Mouse (Mus musculus) A20 (cell line): ENCODE results near the gene Ltbp1.
"Not testable (repeated sequence)": the region's sequence is repeated elsewhere in the genome, so short reads cannot be mapped to it uniquely, and the experiment has no call there.

Experiments
- DNase-seq: peaks from one replicate; pipeline ENCODE4 v3.0.0-alpha.2; 2011; ENCODE audit warnings: low read depth, low spot score

Ltbp1 gene

DNA sequence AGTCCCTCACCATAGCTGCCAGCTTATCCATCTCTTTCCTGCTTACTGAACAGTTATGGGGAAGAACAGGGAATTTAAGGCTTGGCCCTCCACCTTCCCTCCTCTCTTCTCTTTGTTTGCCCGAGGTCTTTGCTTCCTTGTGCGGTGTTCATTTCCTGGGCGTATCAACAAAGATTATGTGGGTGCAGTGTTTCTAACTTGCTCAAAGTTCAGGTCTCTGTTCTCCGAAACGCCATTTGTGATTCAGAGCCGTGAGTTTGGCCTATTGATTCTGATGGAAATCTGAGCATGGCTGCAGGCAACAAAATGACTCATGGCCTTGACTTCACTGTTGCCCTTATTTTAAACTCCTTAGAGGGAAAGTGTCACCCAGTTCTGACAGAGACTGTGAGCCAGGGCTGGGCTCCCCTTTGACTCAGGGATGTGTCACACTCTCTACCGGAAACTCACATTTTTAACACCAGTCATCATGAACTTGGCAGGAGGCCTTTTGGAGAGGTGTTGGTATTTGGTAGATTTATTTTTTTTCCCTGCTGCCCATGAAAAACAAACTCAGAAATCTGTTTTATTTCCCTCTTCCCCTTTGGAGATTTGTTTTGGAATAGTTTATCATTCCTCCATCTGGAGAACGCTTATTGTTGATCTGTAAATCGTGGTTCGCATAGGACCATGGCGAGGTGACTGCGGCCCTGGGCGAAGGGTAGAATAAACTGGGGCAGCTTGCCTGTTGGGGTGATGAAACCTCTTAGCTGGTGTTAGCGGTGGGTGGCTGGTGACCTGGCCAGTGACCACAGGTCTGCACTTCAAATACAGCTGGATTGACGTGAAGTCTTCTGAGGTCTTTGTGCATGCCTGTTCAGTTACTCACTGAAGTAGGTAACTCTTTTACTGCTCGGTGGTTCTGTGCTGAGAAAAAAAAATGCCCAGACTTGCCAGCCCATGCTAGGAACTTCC lies 105.2 kb downstream of the Ltbp1 start:
- DNase-seq, result no peak

DNA sequence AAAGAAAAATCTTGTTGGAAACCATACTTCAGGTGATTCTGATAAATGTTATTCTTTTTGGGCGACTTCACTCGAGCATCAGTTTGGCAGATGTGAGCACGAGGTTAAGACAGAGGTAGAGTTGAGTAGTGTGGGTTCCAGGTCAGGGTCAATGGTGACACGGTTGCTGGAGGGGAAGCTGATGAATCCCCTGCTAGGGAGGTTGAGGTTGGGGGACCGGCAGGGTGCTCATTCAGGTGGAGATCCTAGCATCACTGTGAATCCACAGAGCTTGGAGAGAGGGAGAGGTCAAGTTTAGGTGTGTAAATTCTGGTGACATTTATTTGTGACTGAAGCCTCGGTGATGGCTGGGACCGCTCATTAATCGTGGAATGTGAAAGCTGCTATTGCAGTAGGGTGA lies 110.2 kb downstream of the Ltbp1 start:
- DNase-seq, result no peak

DNA sequence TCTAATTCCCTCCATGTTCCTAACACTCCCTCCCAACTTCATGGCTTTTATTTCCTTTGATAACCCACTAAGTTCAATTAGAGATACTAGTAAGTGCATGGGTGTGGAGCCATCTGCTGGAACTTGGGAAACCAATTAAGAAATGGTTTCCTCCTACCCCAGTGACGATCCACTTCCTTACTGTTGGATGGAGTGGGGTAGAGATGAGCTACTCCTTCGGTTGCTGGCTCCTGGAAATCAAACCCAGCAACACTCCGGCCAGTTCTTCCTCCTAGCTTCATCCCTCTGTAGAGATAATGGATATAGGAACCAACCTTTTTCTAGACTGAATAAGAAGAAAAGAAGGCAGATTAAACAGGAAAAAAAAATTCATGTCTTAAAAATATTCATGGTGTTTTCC lies 113.5 kb downstream of the Ltbp1 start:
- no peak for DNase-seq

DNA sequence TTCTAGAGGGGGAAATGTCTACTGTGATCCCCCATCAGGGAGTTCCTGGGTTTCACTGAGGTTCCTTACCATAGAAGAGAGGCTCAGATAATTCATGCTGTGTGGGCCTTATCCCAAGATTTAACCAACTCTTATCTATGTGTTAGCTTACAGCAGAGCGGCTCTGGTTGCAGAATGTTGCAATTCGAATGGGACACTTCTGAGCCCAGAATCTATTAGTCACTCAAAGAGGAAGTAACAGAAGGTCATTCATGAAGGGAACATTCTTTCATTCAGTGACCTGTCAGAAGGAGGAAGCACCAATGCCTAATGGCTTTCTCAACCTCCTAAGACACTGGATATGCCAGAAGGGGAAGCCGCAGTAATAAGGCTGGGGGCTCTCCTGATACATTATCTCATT lies 114.1 kb downstream of the Ltbp1 start:
- DNase-seq, result peak; percentile 32

DNA sequence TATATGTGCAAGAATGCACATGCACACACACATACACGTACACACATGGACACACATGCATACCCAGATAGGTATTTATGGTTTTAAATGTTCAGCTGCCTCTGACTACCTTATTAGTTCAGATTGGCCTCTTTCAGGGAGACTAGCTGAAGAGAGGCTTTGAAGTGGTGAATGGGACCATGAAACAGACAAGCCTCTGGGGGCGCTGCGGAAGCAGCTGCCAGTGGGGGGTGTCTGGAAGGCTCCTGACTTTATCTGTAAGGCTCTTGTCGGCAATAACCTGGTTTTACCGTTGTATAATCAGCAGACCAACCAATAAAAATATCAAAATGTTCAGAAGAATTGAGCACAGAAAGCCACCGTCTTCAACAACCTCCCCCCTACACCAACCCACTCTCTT lies 114.7 kb downstream of the Ltbp1 start:
- DNase-seq, result no peak

DNA sequence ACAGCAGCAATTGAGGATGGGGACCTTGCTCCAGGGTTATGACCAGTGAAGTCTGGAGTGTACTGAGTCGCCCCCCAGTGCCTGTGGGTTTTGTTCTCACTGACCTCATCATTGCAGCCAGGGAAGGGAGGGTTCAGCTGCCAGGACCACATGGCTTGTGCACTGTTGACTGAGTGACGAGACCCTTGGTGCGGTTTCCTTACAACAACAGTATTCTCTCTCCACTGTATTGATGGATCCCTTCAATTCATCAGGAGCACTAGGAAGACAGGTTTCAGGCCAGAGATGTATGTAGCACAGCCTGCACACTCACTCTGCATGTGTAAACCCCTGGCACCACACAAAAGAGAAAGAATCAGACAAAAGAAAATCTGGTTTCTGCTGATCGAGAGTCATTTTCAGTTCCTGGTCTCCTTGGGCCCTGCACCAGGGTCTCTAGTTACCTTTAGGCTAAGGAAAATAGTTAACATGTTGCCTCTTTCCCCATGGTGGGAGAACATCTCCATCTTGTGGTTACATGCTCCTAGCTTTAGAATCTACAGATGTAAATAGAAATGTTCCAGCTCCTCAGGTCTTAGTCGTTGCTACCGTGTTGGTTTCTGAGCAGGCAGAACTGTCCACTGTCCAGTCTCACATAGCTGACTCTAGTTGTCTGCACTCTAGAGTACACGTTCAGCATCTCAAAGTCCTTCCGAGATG lies 117.4 kb downstream of the Ltbp1 start:
- peak; percentile 35 for DNase-seq

DNA sequence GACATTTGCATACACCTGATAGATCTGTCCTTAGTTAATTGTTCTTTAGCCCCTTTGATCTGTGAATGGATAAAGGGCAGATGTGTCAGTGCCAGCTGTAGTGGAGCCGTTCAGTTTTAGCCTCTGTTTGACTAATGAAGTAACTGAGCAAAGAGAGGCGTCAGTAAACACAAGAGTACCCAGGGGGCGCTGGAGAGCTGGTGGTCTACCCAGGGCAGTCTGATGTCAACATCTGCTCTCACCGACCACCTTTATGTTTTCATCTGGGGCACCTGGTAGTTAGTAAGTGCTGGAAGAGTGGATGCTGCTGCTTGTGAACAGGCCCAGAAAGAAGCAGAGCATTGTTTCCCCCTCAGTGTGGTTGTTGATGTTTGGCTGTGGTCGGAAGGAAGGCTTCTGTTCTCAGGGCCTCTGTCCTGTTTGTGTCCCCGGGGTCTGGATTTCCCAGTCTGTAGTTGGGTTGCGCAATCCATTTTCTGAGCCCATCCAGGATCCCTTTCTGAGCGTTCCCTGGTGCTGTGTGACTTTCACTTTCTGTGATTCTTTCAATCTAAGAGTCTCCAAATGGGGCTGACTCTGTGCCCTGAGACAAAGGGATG lies 123.1 kb downstream of the Ltbp1 start:
- DNase-seq, result peak; percentile 57

DNA sequence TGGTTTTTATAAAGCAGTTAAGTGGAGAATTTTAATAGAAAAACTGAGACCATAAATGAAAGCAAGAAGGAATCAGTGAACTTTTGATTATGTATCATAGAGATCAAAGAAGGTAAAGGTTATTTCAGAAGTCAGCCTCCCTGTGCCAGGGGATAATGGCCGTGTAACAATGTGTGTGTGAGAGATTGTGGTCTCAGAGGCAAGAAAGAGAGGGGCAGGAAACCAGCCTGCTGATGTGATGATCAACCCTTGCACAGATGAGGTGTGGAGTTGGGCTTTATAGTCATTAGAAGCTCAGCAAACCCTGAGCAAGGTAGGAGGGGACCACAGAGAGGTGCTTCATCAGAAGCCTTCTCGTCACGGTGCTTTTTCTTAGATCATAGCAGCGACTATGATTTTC lies 128.6 kb downstream of the Ltbp1 start:
- DNase-seq, result no peak

DNA sequence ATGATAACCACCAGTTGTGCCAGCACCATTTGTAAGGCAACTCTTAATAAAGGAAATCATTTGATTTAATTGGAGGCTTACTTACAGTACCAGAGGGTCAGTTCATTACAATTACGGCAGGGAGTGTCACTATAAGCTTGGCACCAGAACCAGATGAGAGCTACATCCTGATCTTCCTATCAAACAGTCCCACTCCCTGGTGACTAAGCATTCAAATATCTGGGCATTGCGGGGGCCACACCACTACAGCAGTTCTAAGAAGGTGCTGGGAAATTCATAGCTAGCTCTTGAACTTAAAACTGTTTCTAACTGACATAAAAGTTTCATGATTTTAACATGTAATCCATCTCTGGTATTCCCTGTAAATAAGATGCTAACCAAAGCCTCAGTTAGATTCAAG lies 134.4 kb downstream of the Ltbp1 start:
- DNase-seq, result no peak

DNA sequence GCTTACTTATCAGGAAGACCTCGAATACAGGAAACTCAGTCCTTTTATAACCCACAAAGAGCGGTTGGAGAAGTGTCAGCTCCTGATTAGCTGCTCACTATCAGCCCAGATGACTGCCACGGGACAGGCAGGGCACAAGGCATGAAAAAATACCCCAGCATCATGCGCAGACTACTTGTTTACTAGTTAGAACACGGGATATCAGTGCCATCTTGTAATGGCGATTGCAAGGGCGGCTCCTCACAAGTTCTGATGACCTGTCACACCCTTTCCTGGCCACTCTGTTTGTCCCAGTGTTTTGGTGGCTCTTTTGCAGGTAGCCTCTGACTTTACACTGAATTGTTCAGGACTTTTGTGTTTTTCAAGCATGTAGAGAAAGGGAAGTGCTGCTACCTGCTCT lies 137.5 kb downstream of the Ltbp1 start:
- not testable (repeated sequence) for DNase-seq

DNA sequence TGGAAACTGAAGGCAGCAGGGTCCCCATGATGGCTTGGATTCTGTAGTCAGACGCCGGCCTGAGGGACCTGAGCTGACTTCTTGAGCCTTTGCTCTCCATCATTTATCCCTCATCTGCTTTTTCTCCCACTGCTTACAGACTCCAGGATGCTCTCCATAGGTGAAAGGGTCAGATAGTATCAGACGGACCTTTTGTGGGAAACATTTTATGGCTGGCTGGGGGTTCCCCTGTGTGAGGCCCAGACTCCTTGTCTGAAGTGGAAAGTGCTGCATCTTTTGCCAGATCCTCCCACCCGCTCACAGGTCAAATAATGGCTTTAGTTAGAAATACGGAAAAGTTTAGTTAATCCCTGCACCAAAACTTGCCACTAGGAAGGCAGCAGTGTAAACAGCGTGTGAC lies 138.6 kb downstream of the Ltbp1 start:
- DNase-seq, result no peak

DNA sequence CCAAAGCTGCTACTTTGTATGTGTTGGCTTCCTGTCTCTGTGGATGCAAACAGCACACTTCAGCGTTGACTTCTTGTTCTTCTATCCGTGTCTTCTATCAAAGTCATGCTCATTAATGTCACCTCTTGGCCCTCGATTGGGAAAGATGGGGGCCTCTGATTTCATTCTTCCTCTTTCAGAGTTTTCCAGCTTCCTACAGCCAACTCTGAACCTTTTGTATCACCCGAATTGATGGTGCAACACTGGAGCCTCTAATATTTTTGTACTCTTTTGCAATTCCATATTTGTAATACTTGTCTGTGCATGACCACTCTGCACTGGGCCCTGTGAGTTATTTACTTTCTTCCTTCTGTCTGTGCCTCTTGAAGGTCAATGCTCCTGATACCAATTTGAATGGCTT lies 141.8 kb downstream of the Ltbp1 start:
- DNase-seq, result no peak

DNA sequence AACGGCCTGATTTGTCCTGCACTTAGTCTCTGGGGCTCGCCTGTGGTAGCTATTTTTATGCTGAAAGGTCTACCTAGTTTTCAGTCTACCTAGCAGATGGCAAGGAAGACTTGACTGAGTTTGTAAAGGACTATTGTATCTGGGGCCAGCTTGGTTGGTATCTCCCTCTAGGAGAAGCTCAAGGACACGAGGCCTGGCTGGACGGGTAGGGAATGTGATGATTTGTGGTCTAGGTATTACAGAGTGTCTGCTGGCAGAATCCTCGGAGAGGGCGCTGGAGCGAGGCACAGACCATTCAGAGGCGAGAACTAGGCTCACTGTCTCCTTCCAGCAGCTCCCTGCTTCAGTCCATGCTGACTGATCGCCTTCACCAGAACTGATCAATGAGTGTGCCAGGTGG lies 146.4 kb downstream of the Ltbp1 start:
- no peak for DNase-seq

DNA sequence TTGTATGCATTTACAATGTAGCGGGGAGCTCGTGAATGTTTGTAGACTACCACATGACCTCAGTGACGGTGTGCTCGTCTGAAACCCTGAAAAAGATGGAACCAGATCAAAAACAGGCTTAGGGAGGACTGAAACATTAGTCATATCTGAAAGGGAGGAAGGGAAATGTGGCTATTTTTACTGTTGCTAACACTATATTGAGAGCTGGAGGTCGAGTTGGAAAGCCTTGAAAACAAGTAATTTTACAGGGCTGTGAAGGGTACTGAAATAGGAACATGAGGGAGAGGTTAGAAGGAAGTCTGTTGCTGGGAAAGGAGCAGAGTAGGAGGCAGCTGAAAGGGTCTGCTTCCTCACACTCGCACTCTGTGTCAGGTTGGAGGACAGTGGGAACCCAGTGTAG lies 147.7 kb downstream of the Ltbp1 start:
- DNase-seq, result no peak

DNA sequence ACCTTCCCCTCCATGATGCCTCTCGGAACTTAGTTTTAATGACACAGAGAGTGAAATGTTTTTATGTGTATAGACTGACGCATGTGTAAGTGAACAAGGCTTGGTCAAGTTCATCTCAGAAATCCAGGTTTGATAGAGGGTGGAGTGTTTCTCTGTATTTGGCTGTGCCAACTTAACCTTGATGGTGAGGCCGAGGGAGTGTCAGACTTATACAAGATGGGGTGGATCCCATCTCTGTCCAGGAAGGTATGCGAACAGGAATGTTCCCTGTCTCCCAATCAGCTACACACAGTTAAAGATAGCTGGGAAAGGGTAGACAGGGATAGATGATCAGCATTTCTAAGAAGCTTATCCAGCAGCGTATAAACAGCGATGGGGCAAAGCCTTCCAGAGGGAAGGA lies 153.0 kb downstream of the Ltbp1 start:
- no peak for DNase-seq

DNA sequence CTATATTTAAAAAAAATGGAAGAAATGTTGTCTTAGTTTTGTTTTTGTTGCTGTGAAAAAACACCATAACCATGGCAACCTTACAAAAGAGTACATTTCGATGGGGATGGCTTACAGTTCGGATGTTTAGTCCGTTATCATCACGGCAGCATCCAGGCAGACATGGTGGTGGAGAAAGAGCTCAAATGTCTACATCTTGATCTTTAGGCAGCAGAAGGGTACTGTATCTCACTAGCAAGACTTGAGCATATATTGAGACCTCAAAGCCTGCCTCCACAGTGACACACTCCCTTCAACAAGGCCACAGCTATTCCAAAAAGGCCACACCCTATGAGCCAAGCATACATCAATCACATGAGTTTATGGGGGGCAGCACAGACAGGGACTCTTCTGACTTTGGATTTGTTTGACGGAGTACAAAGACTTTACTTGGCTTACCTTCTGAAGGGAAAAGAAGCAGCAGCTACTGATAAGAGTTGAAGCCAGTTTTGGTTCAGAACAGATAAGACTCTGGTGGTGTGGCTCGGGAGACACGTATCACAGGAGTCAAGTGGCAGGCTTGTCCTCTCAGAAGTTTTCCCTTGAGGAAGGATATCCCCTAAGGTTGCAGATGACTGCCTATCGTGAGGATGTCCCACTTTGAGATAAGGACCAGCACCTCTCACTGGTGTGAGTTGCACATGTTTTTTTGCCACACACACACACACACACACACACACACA lies 153.9 kb downstream of the Ltbp1 start:
- DNase-seq, result no peak

DNA sequence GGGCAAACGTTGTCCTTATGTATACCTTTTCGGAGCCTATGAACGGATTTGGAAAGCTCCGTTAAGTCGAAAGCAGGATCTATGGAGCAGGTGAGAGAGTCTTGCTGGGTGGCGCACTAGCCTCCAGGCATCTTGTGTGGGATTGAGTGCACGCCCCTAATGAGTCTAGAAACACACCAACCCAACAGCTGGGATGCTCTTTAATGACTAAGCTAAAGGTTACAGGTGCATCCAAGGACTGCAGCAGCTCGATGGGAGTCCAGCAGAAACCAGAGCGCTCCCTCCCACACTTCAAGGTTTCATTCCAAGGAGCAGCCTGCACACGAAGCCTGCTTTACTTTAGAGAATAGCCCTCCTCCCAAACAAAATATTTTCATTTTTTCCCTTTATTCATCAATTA lies 155.7 kb downstream of the Ltbp1 start:
- no peak for DNase-seq

DNA sequence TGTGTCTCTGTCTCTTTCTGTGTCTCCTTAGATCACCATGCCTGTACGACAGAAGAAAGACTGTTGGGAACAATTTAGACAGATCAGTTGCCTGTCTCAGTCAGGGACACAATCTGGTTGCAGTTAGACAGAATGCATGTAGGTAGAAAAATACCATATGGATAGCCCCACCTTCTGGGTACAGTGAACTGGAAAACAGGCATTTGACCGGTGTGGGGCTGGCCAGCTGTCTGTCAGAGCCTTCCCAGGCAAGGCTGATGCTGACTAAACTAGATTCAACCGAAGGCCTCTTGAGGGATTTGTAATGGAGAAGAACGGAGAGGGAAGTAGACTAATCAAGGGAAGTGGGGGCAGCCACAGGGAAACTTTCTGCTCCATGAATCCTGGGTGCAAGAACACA lies 156.6 kb downstream of the Ltbp1 start:
- DNase-seq, result no peak

DNA sequence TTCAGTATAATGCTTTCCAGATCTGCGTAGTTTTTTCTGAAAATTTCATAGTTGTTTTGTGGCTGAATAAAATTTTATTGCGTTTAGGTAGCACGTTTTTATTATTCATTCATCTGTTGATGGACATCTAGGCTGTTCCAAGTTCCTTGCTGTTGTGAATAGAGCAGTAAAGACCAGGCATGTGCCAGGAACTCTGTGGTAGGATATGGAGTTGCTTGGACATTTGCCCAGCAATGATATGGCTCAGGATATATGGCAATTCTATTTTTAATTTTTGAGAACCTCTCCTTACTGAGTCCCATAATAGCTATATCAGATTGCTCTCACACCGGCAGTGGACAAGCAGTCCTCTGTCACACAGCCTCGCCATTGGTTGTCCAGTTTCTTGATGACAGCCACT lies 159.2 kb downstream of the Ltbp1 start:
- DNase-seq, result no peak

DNA sequence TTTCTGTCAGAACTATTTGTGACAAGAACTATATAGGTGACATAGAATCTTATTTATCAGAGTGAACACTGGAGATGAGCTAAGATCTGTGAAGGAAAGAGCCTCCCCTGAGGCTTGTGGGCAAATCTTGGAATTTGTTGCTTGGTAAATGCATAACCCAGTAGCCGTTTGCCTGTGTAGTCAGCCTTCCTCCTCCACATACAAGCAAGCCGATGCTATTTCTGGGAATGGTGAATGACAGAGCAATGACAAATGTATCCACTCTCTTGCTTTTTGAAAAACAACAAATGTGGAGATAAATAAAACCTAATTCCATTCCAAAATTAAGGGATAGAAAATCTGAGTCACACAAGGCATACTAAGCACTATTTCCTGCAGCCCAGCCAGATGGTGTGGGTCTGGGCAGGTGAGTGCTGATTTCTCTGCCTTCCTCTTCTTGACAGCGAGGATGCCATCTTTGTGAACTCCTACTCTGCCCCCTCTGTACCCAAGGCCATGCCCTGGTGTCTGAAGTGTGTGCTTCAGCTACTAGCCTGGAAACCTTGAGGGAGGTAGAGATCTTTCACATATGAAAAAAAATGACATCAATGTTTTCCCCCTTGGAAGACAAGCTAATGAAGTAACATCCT lies 163.3 kb downstream of the Ltbp1 start:
- DNase-seq, result no peak

DNA sequence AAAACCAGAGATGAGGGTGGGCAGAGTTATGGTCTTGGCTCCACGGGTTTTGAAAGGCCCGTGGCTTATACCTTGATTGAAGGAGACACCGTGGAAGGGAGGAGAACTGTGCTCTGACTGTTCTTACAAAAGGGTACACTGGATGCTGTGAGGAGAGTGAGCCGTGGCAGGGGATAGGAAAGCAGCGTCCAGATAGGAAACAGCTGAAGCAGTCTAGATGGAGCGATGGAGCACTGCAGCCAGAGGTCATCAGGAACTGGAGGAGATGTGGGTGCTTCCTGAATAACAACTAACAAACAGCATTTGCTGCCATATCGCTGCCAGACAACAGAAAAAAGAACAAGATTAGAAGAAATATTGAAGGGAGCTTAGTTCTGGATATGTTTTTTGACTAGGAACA lies 166.3 kb downstream of the Ltbp1 start:
- no peak for DNase-seq
